Mouse (Mus musculus): Measurements from ENCODE around the gene Krt87.

- TF ChIP-seq CTCF (IDR thresholded peaks at IDR 0.05 in 2 of 3, conservative IDR thresholded peaks at IDR 0.05 in 1 of 3; ENCODE audit: control insufficient read depth in 1 of 3, insufficient read depth in 1 of 3, low read depth in 2 of 3, low read length in 3 of 3, poor library complexity in 1 of 3, severe bottlenecking in 1 of 3) = peak in 2 of 3 experiments; percentile 9 to 22; a peak in 2 of 6 replicates
- TF ChIP-seq TBP (IDR thresholded peaks at IDR 0.05; ENCODE audit: low read depth, low read length) = no peak
- TF ChIP-seq GATA1 (IDR thresholded peaks at IDR 0.05; ENCODE audit: low read depth, low read length) = no peak
- TF ChIP-seq POLR2A (IDR thresholded peaks at IDR 0.05; ENCODE audit: control insufficient read depth in 1 of 2, insufficient read depth in 1 of 2, low read depth in 1 of 2, low read length in 2 of 2, poor library complexity in 1 of 2) = no peak
- TF ChIP-seq POLR2AphosphoS5 (IDR thresholded peaks at IDR 0.05; ENCODE audit: borderline replicate concordance, low read depth, low read length) = no peak
- no peak for TF ChIP-seq MAFK (IDR thresholded peaks at IDR 0.05; ENCODE audit: borderline replicate concordance, low read depth, low read length)
- no peak for TF ChIP-seq ETS1 (IDR thresholded peaks at IDR 0.05; ENCODE audit: low read depth, low read length)
- no peak for TF ChIP-seq MXI1 (IDR thresholded peaks at IDR 0.05; ENCODE audit: low read depth, low read length)
- TF ChIP-seq SIN3A (IDR thresholded peaks at IDR 0.05; ENCODE audit: low read length) = no peak
- no peak for TF ChIP-seq CHD1 (IDR thresholded peaks at IDR 0.05; ENCODE audit: low read depth, low read length)
- no peak for TF ChIP-seq TAL1 (IDR thresholded peaks at IDR 0.05; ENCODE audit: low read length)
Observed at GRCm38 (mm10) chr15:101455891-101456290, 17.3 kb upstream of the Krt87 start.

Measured in MEL (cell line).